Mouse (Mus musculus) testis, adult 2 months (tissue): Measurements from ENCODE around the gene Fam43b. TPM values are rescaled to one million over a fixed set of nuclear protein-coding genes. Genes with fewer than 3 reads are reported as not detected.
"Not testable (repeated sequence)": the region's sequence is repeated elsewhere in the genome, so short reads cannot be mapped to it uniquely, and the experiment has no call there.

ENCODE experiments used
- H3K27ac ChIP-seq: fragments of 200-500 bp; 2 replicates; pipeline ENCODE4 v1.5.1; 2012; ENCODE audit warnings: low read depth, low read length; ENCODE audit not compliant: control insufficient read depth, insufficient read depth
- H3K27me3 ChIP-seq: fragments of 200-500 bp; 2 replicates; pipeline ENCODE4 v1.6.1; 2012; ENCODE audit warnings: mild to moderate bottlenecking, low read length, moderate library complexity; ENCODE audit not compliant: control insufficient read depth, insufficient read depth
- H3K36me3 ChIP-seq: fragments of 200-500 bp; 2 replicates; pipeline ENCODE4 v1.6.1; 2012; ENCODE audit warnings: mild to moderate bottlenecking, low read length; ENCODE audit not compliant: control insufficient read depth, insufficient read depth
- H3K4me1 ChIP-seq: fragments of 200-500 bp; 2 replicates; pipeline ENCODE4 v1.6.1; 2012; ENCODE audit warnings: low read length; ENCODE audit not compliant: control insufficient read depth, insufficient read depth
- H3K4me3 ChIP-seq: fragments of 200-500 bp; 2 replicates; pipeline ENCODE4 v1.5.1; 2012; ENCODE audit warnings: low read depth, mild to moderate bottlenecking, low read length, moderate library complexity, mixed read lengths; ENCODE audit not compliant: control insufficient read depth
- CTCF ChIP-seq: fragments of 200-500 bp; IDR thresholded peaks from 2 replicates; pipeline ENCODE4 v1.5.1; 2012; ENCODE audit warnings: low read depth, mild to moderate bottlenecking, inconsistent platforms, low read length, moderate library complexity; ENCODE audit not compliant: control insufficient read depth, insufficient read depth, insufficient replicate concordance
- POLR2A ChIP-seq: fragments of 200-500 bp; IDR thresholded peaks from 2 replicates; pipeline ENCODE4 v1.6.1; 2012; ENCODE audit warnings: low read depth, mild to moderate bottlenecking, inconsistent platforms, low read length, moderate library complexity; ENCODE audit not compliant: control insufficient read depth
- polyA plus RNA-seq: library from polyadenylated mRNA; depleted of rRNA; stranded (reverse); fragments of >200 nt; gene quantifications from 2 replicates; pipeline ENCODE4 v1.2.3, GENCODE M21; 2012; rRNA removed

Fam43b gene
- not detected in 2 replicates for polyA plus RNA-seq

GRCm38 (mm10) chr4:138395971-138396645 is at the start of gene Fam43b:
Fam43b (minus strand) TSS chr4:138396528.
- no peak within 1 kb of the TSS for H3K27ac ChIP-seq
- no peaks in the 10 kb centered on the region for H3K36me3 ChIP-seq
- TF ChIP-seq CTCF: no peak
- TF ChIP-seq POLR2A: no peak
- H3K4me1 ChIP-seq: peaks cover 5% of the 10 kb centered on the region; the same call in 1 of the 2 replicates
- H3K27me3 ChIP-seq: no peaks in the 10 kb centered on the region
- H3K4me3 ChIP-seq: peak within 1 kb of the TSS; percentile 9

- TF ChIP-seq POLR2A (no peak), CTCF (no peak)
- peaks cover 9% of the 10 kb centered on the region for H3K4me1 ChIP-seq
These were observed 48.6 kb upstream of the Fam43b start for GRCm38 (mm10) chr4:138444941-138445340.

GRCm38 (mm10) chr4:138440062-138440461 is 43.7 kb upstream of the Fam43b start:
- H3K4me3 ChIP-seq: no peak overlapping the region
- TF ChIP-seq POLR2A (no peak), CTCF (no peak)
- H3K4me1 ChIP-seq: no peaks in the 10 kb centered on the region
- H3K36me3 ChIP-seq: peaks cover 1% of the 10 kb centered on the region; the same call in 1 of the 2 replicates
- no peaks in the 10 kb centered on the region for H3K27me3 ChIP-seq
- no peak overlapping the region for H3K27ac ChIP-seq

More at GRCm38 (mm10) chr4:138444941-138445340, 48.6 kb upstream of the Fam43b start:
- Histone ChIP-seq H3K36me3 (no peaks in the 10 kb centered on the region), H3K27me3 (no peaks in the 10 kb centered on the region), H3K4me3 (no peak overlapping the region), H3K27ac (no peak overlapping the region)

GRCm38 (mm10) chr4:138434347-138435316 is 38.3 kb upstream of the Fam43b start, which contains the start of gene Mul1:
Mul1 (plus strand) TSS chr4:138434671.
- peak; percentile 93 for TF ChIP-seq POLR2A
- no peak for TF ChIP-seq CTCF
- H3K4me1 ChIP-seq: peaks cover 4% of the 10 kb centered on the region
- H3K27ac ChIP-seq: peak within 1 kb of the TSS; percentile 82
- H3K36me3 ChIP-seq: peaks cover 1% of the 10 kb centered on the region; the same call in 1 of the 2 replicates
- H3K27me3 ChIP-seq: no peaks in the 10 kb centered on the region
- peak within 1 kb of the TSS; percentile 96 for H3K4me3 ChIP-seq

GRCm38 (mm10) chr4:138431340-138431739 is 35.0 kb upstream of the Fam43b start:
- Histone ChIP-seq H3K4me3 (no peak overlapping the region), H3K36me3 (no peaks in the 10 kb centered on the region), H3K27ac (no peak overlapping the region), H3K27me3 (no peaks in the 10 kb centered on the region), H3K4me1 (peaks cover 4% of the 10 kb centered on the region)
- TF ChIP-seq POLR2A (no peak), CTCF (no peak)

GRCm38 (mm10) chr4:138429778-138430177 is 33.5 kb upstream of the Fam43b start:
- Histone ChIP-seq H3K4me3 (no peak overlapping the region), H3K27ac (no peak overlapping the region), H3K4me1 (peaks cover 4% of the 10 kb centered on the region), H3K27me3 (no peaks in the 10 kb centered on the region), H3K36me3 (no peaks in the 10 kb centered on the region)
- peak; percentile 45; the same call in 1 of the 2 replicates for TF ChIP-seq CTCF
- no peak for TF ChIP-seq POLR2A

GRCm38 (mm10) chr4:138426778-138427705 is 30.7 kb upstream of the Fam43b start:
- H3K4me3 ChIP-seq: no peak overlapping the region
- no peaks in the 10 kb centered on the region for H3K4me1 ChIP-seq
- TF ChIP-seq CTCF: peak; percentile 71; the same call in 1 of the 2 replicates
- TF ChIP-seq POLR2A: no peak
- H3K27me3 ChIP-seq: no peaks in the 10 kb centered on the region
- H3K36me3 ChIP-seq: no peaks in the 10 kb centered on the region
- H3K27ac ChIP-seq: no peak overlapping the region

- H3K36me3 ChIP-seq, H3K27me3 ChIP-seq, H3K27ac ChIP-seq, H3K4me3 ChIP-seq, H3K4me1 ChIP-seq: not testable (repeated sequence)
These were observed 29.3 kb upstream of the Fam43b start for GRCm38 (mm10) chr4:138425604-138426003.
